Mouse (Mus musculus): ENCODE measurements around the gene Dlg2.

DNA sequence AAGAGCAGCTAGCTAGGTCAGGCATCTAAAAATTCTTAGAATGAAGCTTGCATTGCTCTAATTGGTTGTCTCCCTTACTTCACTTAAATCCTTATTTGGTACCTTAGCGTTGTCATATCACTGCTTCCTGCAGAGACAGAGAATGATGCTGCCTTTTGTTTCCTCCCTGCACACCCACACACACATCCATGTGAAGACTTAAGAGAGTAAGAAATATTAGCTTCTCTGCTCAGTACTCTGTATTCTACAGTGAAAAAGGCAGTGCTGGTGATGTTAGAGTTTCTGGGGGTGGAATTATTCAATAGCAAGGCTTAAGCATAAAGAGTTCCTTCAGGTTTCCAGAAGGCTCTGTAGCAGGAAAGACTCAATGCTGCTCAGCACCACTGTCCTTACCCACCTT is 272.2 kb downstream of the Dlg2 start:
- TF ChIP-seq POLR2A (IDR thresholded peaks at IDR 0.05; ENCODE audit: control insufficient read depth, extremely low read depth, insufficient read depth, low read length, poor library complexity) = no peak
- no peak for TF ChIP-seq CTCF (IDR thresholded peaks at IDR 0.05; ENCODE audit: borderline replicate concordance, control insufficient read depth, extremely low read depth, insufficient read depth, low read length, poor library complexity)
